Mouse (Mus musculus) forebrain, postnatal 0 days (tissue): ENCODE measurements around the gene Sccpdh. TPM values are rescaled to one million over a fixed set of nuclear protein-coding genes. Genes with fewer than 3 reads are reported as not detected.

Experiments
- ATAC-seq: fragments of 200-750 bp; cut with Nextera tagmentation; 2 replicates; pipeline ENCODE4 v1.8.0; 2017; ENCODE audit warnings: mild to moderate bottlenecking, moderate library complexity
- DNase-seq: peaks from one replicate; pipeline ENCODE4 v3.0.0-alpha.2; 2015
- H3K27ac ChIP-seq: fragments of 300-500 bp; sonication (generic); 2 replicates; pipeline ENCODE4 v1.5.1; 2014; ENCODE audit warnings: low read depth, mild to moderate bottlenecking, antibody characterized with exemption, low read length, moderate library complexity, mixed read lengths
- H3K27me3 ChIP-seq: fragments of 300-500 bp; sonication (generic); 2 replicates; pipeline ENCODE4 v1.6.1; 2014; ENCODE audit warnings: mild to moderate bottlenecking, low read length, mixed read lengths; ENCODE audit not compliant: insufficient read depth
- H3K36me3 ChIP-seq: fragments of 300-500 bp; sonication (generic); 2 replicates; pipeline ENCODE4 v1.6.1; 2014; ENCODE audit warnings: mild to moderate bottlenecking, moderate library complexity; ENCODE audit not compliant: insufficient read depth
- H3K4me1 ChIP-seq: fragments of 300-500 bp; sonication (generic); 2 replicates; pipeline ENCODE4 v1.6.1; 2014; ENCODE audit warnings: antibody characterized with exemption; ENCODE audit not compliant: insufficient read depth
- H3K4me2 ChIP-seq: fragments of 300-500 bp; sonication (generic); 2 replicates; pipeline ENCODE4 v1.6.1; 2014; ENCODE audit warnings: low read depth, mild to moderate bottlenecking, moderate library complexity
- H3K4me3 ChIP-seq: fragments of 300-500 bp; sonication (generic); 2 replicates; pipeline ENCODE4 v1.5.1; 2014; ENCODE audit warnings: low read depth, low read length, mixed read lengths
- H3K9ac ChIP-seq: fragments of 300-500 bp; sonication (generic); 2 replicates; pipeline ENCODE4 v1.6.1; 2014; ENCODE audit warnings: mild to moderate bottlenecking
- H3K9me3 ChIP-seq: fragments of 300-500 bp; sonication (generic); 2 replicates; pipeline ENCODE4 v1.6.1; 2016; ENCODE audit warnings: low read length
- CTCF ChIP-seq: sonication (generic); IDR thresholded peaks from 2 replicates; pipeline ENCODE4 v1.5.1; 2016; ENCODE audit warnings: antibody characterized with exemption, control low read depth, low read depth
- WGBS: fragments of 180-500 bp; shearing (Covaris S2); extraction: QIAGEN DNeasy Blood & Tissue Kit; methylation state at CpG from one replicate; pipeline ENCODE4 v1.1.7; 2014; 5-methylcytosine and 5-hydroxymethylcytosine counted together
- polyA plus RNA-seq: library from polyadenylated mRNA; unstranded; fragments of >200 nt; fragmentation: Nextera tagmentation; extraction: Ambion mirVana; gene quantifications from 2 replicates; pipeline ENCODE4 v1.2.1, GENCODE M21; 2015
- total RNA-seq: library from RNA; depleted of rRNA; stranded (reverse); fragments of >200 nt; gene quantifications from 2 replicates; pipeline ENCODE4 v1.2.3, GENCODE M21; 2014; rRNA removed

Sccpdh gene
- total RNA-seq (108 and 115 TPM in 2 replicates), polyA plus RNA-seq (164 and 168 TPM in 2 replicates)

DNA sequence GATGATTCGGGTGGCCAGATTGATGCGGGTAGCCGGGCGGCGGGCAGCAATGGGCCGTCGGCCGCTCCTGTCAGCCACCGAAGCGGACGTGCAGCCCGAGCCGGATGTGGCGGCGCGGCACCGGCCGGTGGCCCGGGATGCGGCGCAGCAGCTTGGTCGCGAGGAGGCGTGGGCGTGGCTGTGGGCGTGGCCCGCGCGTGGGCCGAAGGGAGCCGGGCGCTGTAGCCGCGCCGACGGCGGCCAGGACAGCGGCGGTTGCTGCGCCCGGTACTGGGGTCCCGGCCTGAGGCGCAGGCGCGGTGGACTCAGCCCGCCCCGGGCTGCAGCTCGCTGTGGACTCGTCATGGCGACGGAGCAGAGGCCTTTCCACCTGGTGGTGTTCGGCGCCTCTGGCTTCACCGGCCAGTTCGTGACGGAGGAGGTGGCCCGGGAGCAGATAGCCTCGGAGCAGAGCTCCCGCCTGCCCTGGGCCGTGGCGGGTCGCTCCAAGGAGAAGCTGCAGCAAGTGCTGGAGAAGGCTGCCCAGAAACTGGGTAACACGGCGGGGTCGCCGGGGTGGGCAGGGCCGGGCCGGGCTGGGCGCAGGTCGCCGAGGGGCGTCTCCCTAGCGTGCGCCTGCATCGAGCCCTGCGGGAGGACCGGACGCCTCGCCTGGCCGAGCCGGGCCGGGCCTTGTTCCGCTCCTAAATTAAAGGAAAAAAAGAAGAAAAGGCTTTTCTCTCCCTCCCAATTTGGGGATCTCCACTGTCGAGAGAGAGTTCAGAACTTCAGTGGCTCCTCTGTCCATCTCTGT lies at the start of gene Sccpdh:
Gene Sccpdh (plus strand): TSS at position 198 of the 793 bp plus-strand sequence.
- peak; percentile 84 for DNase-seq
- peak within 1 kb of the TSS; percentile 87 for H3K4me3 ChIP-seq
- ATAC-seq = peak; percentile 95
- peaks cover 4% of the 10 kb centered on the region; the same call in 1 of the 2 replicates for H3K4me1 ChIP-seq
- peak within 1 kb of the TSS; percentile 81 for H3K4me2 ChIP-seq
- H3K27ac ChIP-seq = peak within 1 kb of the TSS; percentile 78
- no peaks in the 10 kb centered on the region for H3K9me3 ChIP-seq
- TF ChIP-seq CTCF = no peak
- H3K27me3 ChIP-seq = no peaks in the 10 kb centered on the region
- 0 out of 2 replicates have a peak, but pooled peaks cover 5% of the 10 kb centered on the region for H3K36me3 ChIP-seq
- 1% methylated on average over 82 of the region's 84 CpGs for WGBS
- H3K9ac ChIP-seq = peak within 1 kb of the TSS; percentile 90

- no peaks in the 10 kb centered on the region for H3K27me3 ChIP-seq
- peaks cover 12% of the 10 kb centered on the region for H3K36me3 ChIP-seq
- H3K4me1 ChIP-seq = no peaks in the 10 kb centered on the region
- TF ChIP-seq CTCF = no peak
- H3K4me2 ChIP-seq = no peak overlapping the region
- no peak for DNase-seq
- no peak overlapping the region for H3K9ac ChIP-seq
- no peaks in the 10 kb centered on the region for H3K9me3 ChIP-seq
- no peak overlapping the region for H3K27ac ChIP-seq
- WGBS = 94% methylated on average over 12 of the region's 12 CpGs
- no peak overlapping the region for H3K4me3 ChIP-seq
- ATAC-seq = no peak
Observed at GRCm38 (mm10) chr1:179622665-179623064, 45.3 kb upstream of the Sccpdh start.

- ATAC-seq (peak; percentile 62; the same call in 1 of the 2 replicates), DNase-seq (peak; percentile 51)
- TF ChIP-seq CTCF = peak; percentile 74
Observed at GRCm38 (mm10) chr1:179623657-179624056, 44.4 kb upstream of the Sccpdh start.

GRCm38 (mm10) chr1:179624354-179624753 lies 43.7 kb upstream of the Sccpdh start:
- DNase-seq = no peak

More at GRCm38 (mm10) chr1:179623657-179624056, 44.4 kb upstream of the Sccpdh start:
- H3K36me3 ChIP-seq = peaks cover 12% of the 10 kb centered on the region
- no peaks in the 10 kb centered on the region for H3K9me3 ChIP-seq
- H3K4me1 ChIP-seq = no peaks in the 10 kb centered on the region
- no peak overlapping the region for H3K27ac ChIP-seq
- no peak overlapping the region for H3K9ac ChIP-seq
- no peaks in the 10 kb centered on the region for H3K27me3 ChIP-seq
- WGBS = 61% methylated on average over 4 of the region's 4 CpGs
- no peak overlapping the region for H3K4me2 ChIP-seq
- H3K4me3 ChIP-seq = no peak overlapping the region

DNA sequence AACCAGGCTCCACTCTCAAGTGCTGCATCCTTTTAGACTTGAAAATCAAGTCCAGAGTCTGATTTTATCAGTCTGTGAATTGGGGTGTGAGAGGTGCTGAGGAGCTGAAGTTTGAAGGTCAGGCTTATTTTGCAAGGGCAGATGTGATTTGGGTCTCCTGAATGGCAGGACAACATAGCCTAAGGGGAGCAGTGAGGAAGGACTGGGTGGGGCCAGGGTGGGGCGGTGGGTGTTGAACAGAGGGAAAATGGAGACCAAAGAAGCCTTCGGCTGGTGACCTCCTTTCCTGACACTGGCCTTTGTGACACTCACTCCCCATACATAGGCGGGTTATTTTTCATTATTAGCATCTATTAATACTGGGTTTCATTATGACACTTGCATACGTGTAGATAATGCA lies 40.2 kb upstream of the Sccpdh start:
- Histone ChIP-seq H3K4me3 (no peak overlapping the region), H3K9me3 (no peaks in the 10 kb centered on the region), H3K36me3 (peaks cover 12% of the 10 kb centered on the region), H3K4me1 (no peaks in the 10 kb centered on the region), H3K9ac (no peak overlapping the region), H3K4me2 (no peak overlapping the region), H3K27ac (no peak overlapping the region), H3K27me3 (no peaks in the 10 kb centered on the region)
- DNase-seq (no peak), ATAC-seq (no peak)
- WGBS = 94% methylated on average over 4 of the region's 4 CpGs
- no peak for TF ChIP-seq CTCF

More at GRCm38 (mm10) chr1:179624354-179624753, 43.7 kb upstream of the Sccpdh start:
- no peak for ATAC-seq
- Histone ChIP-seq H3K9me3 (no peaks in the 10 kb centered on the region), H3K4me3 (no peak overlapping the region), H3K9ac (no peak overlapping the region), H3K27ac (no peak overlapping the region), H3K4me1 (no peaks in the 10 kb centered on the region), H3K36me3 (peaks cover 12% of the 10 kb centered on the region), H3K4me2 (no peak overlapping the region), H3K27me3 (no peaks in the 10 kb centered on the region)
- peak; percentile 73 for TF ChIP-seq CTCF
- WGBS = 71% methylated on average over 4 of the region's 4 CpGs

- TF ChIP-seq CTCF = no peak
- ATAC-seq = no peak
- Histone ChIP-seq H3K27me3 (no peaks in the 10 kb centered on the region), H3K27ac (no peak overlapping the region), H3K36me3 (peaks cover 12% of the 10 kb centered on the region), H3K4me3 (no peak overlapping the region), H3K9ac (no peak overlapping the region), H3K4me2 (no peak overlapping the region), H3K4me1 (no peaks in the 10 kb centered on the region), H3K9me3 (no peaks in the 10 kb centered on the region)
- 65% methylated on average over 8 of the region's 8 CpGs for WGBS
- DNase-seq = no peak
Observed at GRCm38 (mm10) chr1:179628438-179629106, 39.4 kb upstream of the Sccpdh start.

DNA sequence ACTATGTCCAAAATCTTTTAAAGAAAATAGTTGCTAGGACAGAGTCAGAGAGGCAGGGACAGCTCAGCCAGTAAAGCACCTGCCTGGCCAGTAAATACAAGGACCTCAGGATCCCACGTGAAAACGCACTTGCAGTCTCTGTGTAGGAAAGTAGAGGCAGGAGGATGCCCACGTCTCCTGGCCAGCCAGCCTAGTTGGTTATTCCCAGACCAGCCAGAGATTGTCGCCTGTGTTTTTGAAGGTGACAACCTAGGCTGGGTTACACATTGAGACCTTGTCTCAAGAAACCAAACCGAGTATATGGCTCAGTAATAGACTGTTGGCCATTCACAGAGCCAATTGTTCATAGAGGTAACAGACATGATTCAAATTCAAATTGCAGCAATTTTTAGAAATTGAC lies 38.7 kb upstream of the Sccpdh start:
- Histone ChIP-seq H3K27ac (no peak overlapping the region), H3K9ac (no peak overlapping the region), H3K27me3 (no peaks in the 10 kb centered on the region), H3K4me1 (no peaks in the 10 kb centered on the region), H3K36me3 (peaks cover 12% of the 10 kb centered on the region), H3K9me3 (no peaks in the 10 kb centered on the region), H3K4me3 (no peak overlapping the region), H3K4me2 (no peak overlapping the region)
- ATAC-seq = no peak
- DNase-seq = no peak
- no peak for TF ChIP-seq CTCF
- WGBS = 66% methylated on average over 5 of the region's 5 CpGs
